Mouse (Mus musculus): Measurements from ENCODE around the gene Rgs7. TPM values are rescaled to one million over a fixed set of nuclear protein-coding genes. Genes with fewer than 3 reads are reported as not detected.

The Rgs7 gene
- polyA plus RNA-seq, 1 experiment from 2014 or later = 0.96 TPM

- ATAC-seq (ENCODE audit: low FRiP score, low TSS enrichment) = no peak
- Histone ChIP-seq H3K4me3 (ENCODE audit: low read depth, low read length) (no peak overlapping the region), H3K27me3 (ENCODE audit: control insufficient read depth, insufficient read depth, low read length) (no peaks in the 10 kb centered on the region), H3K36me3 (ENCODE audit: control insufficient read depth, insufficient read depth, low read length) (no peaks in the 10 kb centered on the region), H3K9ac (ENCODE audit: low read length) (no peak overlapping the region), H3K27ac (replicated peaks) (no peak overlapping the region), H3K4me1 (replicated peaks; ENCODE audit: control insufficient read depth, insufficient read depth) (no peaks in the 10 kb centered on the region), H3K4me2 (replicated peaks; ENCODE audit: low read depth) (no peak overlapping the region), H3K9me3 (ENCODE audit: control insufficient read depth, low read length) (no peaks in the 10 kb centered on the region)
- no peak for TF ChIP-seq CTCF (IDR thresholded peaks at IDR 0.05; ENCODE audit: low read depth)
- TF ChIP-seq EP300 (optimal IDR thresholded peaks at IDR 0.05) = no peak
- no peak for DNase-seq (ENCODE audit: low spot score)
- 73% methylated on average over 1 of the region's 1 CpGs for WGBS
Measured at GRCm38 (mm10) chr1:175442939-175443338, 49.4 kb downstream of the Rgs7 start.

GRCm38 (mm10) chr1:175442025-175442424 is 50.3 kb downstream of the Rgs7 start:
- 68% methylated on average over 6 of the region's 6 CpGs for WGBS
- H3K36me3 ChIP-seq (ENCODE audit: control insufficient read depth, insufficient read depth, low read length) = no peaks in the 10 kb centered on the region
- H3K4me3 ChIP-seq (ENCODE audit: low read depth, low read length) = no peak overlapping the region
- no peak overlapping the region for H3K27ac ChIP-seq (replicated peaks)
- H3K27me3 ChIP-seq (ENCODE audit: control insufficient read depth, insufficient read depth, low read length) = no peaks in the 10 kb centered on the region
- ATAC-seq (ENCODE audit: low FRiP score, low TSS enrichment) = no peak
- H3K9ac ChIP-seq (ENCODE audit: low read length) = no peak overlapping the region
- no peaks in the 10 kb centered on the region for H3K9me3 ChIP-seq (ENCODE audit: control insufficient read depth, low read length)
- no peaks in the 10 kb centered on the region for H3K4me1 ChIP-seq (replicated peaks; ENCODE audit: control insufficient read depth, insufficient read depth)
- H3K4me2 ChIP-seq (replicated peaks; ENCODE audit: low read depth) = no peak overlapping the region
- TF ChIP-seq EP300 (optimal IDR thresholded peaks at IDR 0.05) (no peak), CTCF (IDR thresholded peaks at IDR 0.05; ENCODE audit: low read depth) (no peak)
- DNase-seq (ENCODE audit: low spot score) = no peak

GRCm38 (mm10) chr1:175433622-175434204 is 58.6 kb downstream of the Rgs7 start:
- TF ChIP-seq CTCF (IDR thresholded peaks at IDR 0.05; ENCODE audit: low read depth) = no peak
- TF ChIP-seq EP300 (optimal IDR thresholded peaks at IDR 0.05) = no peak
- Histone ChIP-seq H3K4me3 (ENCODE audit: low read depth, low read length) (no peak overlapping the region), H3K27ac (replicated peaks) (no peak overlapping the region), H3K9ac (ENCODE audit: low read length) (no peak overlapping the region), H3K4me1 (replicated peaks; ENCODE audit: control insufficient read depth, insufficient read depth) (no peaks in the 10 kb centered on the region), H3K9me3 (ENCODE audit: control insufficient read depth, low read length) (no peaks in the 10 kb centered on the region), H3K36me3 (ENCODE audit: control insufficient read depth, insufficient read depth, low read length) (no peaks in the 10 kb centered on the region), H3K27me3 (ENCODE audit: control insufficient read depth, insufficient read depth, low read length) (no peaks in the 10 kb centered on the region), H3K4me2 (replicated peaks; ENCODE audit: low read depth) (no peak overlapping the region)
- 73% methylated on average over 14 of the region's 14 CpGs for WGBS
- ATAC-seq (ENCODE audit: low FRiP score, low TSS enrichment) (no peak), DNase-seq (ENCODE audit: low spot score) (no peak)

GRCm38 (mm10) chr1:175433128-175433527 is 59.2 kb downstream of the Rgs7 start:
- Histone ChIP-seq H3K27me3 (ENCODE audit: control insufficient read depth, insufficient read depth, low read length) (no peaks in the 10 kb centered on the region), H3K36me3 (ENCODE audit: control insufficient read depth, insufficient read depth, low read length) (no peaks in the 10 kb centered on the region), H3K4me1 (replicated peaks; ENCODE audit: control insufficient read depth, insufficient read depth) (no peaks in the 10 kb centered on the region), H3K4me3 (ENCODE audit: low read depth, low read length) (no peak overlapping the region), H3K9ac (ENCODE audit: low read length) (no peak overlapping the region), H3K4me2 (replicated peaks; ENCODE audit: low read depth) (no peak overlapping the region), H3K27ac (replicated peaks) (no peak overlapping the region), H3K9me3 (ENCODE audit: control insufficient read depth, low read length) (no peaks in the 10 kb centered on the region)
- 86% methylated on average over 6 of the region's 6 CpGs for WGBS
- TF ChIP-seq EP300 (optimal IDR thresholded peaks at IDR 0.05) = no peak
- TF ChIP-seq CTCF (IDR thresholded peaks at IDR 0.05; ENCODE audit: low read depth) = no peak
- no peak for ATAC-seq (ENCODE audit: low FRiP score, low TSS enrichment)
- no peak for DNase-seq (ENCODE audit: low spot score)

- H3K27ac ChIP-seq (replicated peaks) = no peak overlapping the region
- TF ChIP-seq CTCF (IDR thresholded peaks at IDR 0.05; ENCODE audit: low read depth) = no peak
- TF ChIP-seq EP300 (optimal IDR thresholded peaks at IDR 0.05) = no peak
- no peaks in the 10 kb centered on the region for H3K4me1 ChIP-seq (replicated peaks; ENCODE audit: control insufficient read depth, insufficient read depth)
- H3K4me3 ChIP-seq (ENCODE audit: low read depth, low read length) = no peak overlapping the region
- DNase-seq (ENCODE audit: low spot score) (no peak), ATAC-seq (ENCODE audit: low FRiP score, low TSS enrichment) (no peak)
- WGBS = 54% methylated on average over 4 of the region's 4 CpGs
- no peaks in the 10 kb centered on the region for H3K36me3 ChIP-seq (ENCODE audit: control insufficient read depth, insufficient read depth, low read length)
- no peak overlapping the region for H3K4me2 ChIP-seq (replicated peaks; ENCODE audit: low read depth)
- no peak overlapping the region for H3K9ac ChIP-seq (ENCODE audit: low read length)
- H3K9me3 ChIP-seq (ENCODE audit: control insufficient read depth, low read length) = no peaks in the 10 kb centered on the region
- no peaks in the 10 kb centered on the region for H3K27me3 ChIP-seq (ENCODE audit: control insufficient read depth, insufficient read depth, low read length)
Measured at GRCm38 (mm10) chr1:175431356-175432053, 60.8 kb downstream of the Rgs7 start.

GRCm38 (mm10) chr1:175427112-175427511 is 65.2 kb downstream of the Rgs7 start:
- H3K4me3 ChIP-seq (ENCODE audit: low read depth, low read length) = no peak overlapping the region
- H3K4me2 ChIP-seq (replicated peaks; ENCODE audit: low read depth) = no peak overlapping the region
- no peak overlapping the region for H3K27ac ChIP-seq (replicated peaks)
- WGBS = 56% methylated on average over 2 of the region's 2 CpGs
- TF ChIP-seq EP300 (optimal IDR thresholded peaks at IDR 0.05) (no peak), CTCF (IDR thresholded peaks at IDR 0.05; ENCODE audit: low read depth) (no peak)
- ATAC-seq (ENCODE audit: low FRiP score, low TSS enrichment) = no peak
- no peak for DNase-seq (ENCODE audit: low spot score)
- no peak overlapping the region for H3K9ac ChIP-seq (ENCODE audit: low read length)
- no peaks in the 10 kb centered on the region for H3K27me3 ChIP-seq (ENCODE audit: control insufficient read depth, insufficient read depth, low read length)
- no peaks in the 10 kb centered on the region for H3K9me3 ChIP-seq (ENCODE audit: control insufficient read depth, low read length)
- H3K36me3 ChIP-seq (ENCODE audit: control insufficient read depth, insufficient read depth, low read length) = no peaks in the 10 kb centered on the region
- no peaks in the 10 kb centered on the region for H3K4me1 ChIP-seq (replicated peaks; ENCODE audit: control insufficient read depth, insufficient read depth)

Measured in stomach, postnatal 0 days (tissue).